Mouse (Mus musculus) monocyte, adult 2 months (primary cell): ENCODE measurements around the gene Rhox7b.
"Not testable (repeated sequence)": the region's sequence is repeated elsewhere in the genome, so short reads cannot be mapped to it uniquely, and the experiment has no call there.

ENCODE experiments used
- DNase-seq, 2 experiments: peaks; one replicate each; pipeline ENCODE4 v3.0.0; 2022; ENCODE audit warnings: low spot score in 2 of 2, low read depth in 1 of 2

The Rhox7b gene

DNA sequence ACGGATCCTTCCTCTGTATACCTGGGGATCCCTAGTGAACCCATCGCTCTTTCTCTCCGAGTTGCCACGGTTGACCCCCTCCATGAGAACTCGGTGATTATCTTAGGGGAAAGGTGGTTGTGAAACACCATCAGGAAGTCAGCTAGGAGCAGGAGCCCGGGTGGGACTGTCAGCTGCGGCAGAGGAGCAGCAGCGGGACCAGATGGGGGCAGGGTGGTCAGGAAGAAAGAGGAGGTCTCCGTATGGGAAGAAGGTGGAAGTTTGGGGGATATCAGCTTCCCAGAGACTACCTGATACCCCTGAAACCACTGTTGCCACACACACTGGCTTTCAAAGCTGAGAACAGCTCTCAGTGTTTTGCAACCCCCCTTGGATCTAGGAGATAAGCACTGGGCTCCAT is at the start of gene Rhox7b:
TSS of gene Rhox7b (minus strand) at position 101 of the 400 bp plus-strand sequence.
- not testable (repeated sequence) for DNase-seq

DNA sequence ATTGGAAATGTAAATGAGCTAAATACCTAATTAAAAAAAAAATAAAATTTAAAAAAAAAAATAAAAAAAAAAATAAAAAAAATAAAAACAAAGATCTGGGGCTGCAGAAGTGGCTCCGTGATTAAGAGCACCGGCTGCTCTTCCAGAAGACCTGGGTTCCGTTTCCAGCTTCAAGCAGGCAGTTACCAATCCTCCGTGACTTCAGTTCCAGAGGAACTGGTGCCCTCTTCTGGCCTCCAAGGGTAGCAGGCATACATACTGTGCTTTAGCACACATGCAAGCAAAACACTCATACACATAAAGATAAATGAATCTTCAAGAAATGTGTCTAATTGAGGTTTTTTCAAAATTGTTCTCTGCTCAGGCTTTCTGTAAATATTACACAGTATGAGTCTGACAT is 19.3 kb upstream of the Rhox7b start:
- no peak for DNase-seq

GRCm38 (mm10) chrX:37908581-37908980 is 11.5 kb upstream of the Rhox7b start:
- no peak for DNase-seq

DNA sequence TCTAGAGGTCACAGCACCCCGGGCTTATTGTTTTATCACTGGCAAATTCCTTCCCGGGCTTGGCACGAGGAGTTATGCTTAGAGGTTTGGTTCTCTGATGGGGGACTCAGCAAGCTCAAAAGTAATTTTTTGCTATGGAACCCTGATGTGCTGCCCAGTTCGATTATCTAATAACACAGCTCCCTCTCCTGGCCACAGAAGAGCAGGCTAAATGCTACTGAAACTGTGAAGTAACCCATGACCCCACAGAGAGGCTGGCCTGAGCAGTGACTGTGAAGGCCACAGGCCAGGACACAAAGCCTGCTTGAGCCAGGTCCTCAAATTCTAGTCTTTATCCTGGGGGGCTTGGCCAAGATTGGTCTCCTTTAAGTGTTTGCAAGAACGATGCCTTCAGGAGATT is 6.7 kb upstream of the Rhox7b start:
- DNase-seq: no peak

DNA sequence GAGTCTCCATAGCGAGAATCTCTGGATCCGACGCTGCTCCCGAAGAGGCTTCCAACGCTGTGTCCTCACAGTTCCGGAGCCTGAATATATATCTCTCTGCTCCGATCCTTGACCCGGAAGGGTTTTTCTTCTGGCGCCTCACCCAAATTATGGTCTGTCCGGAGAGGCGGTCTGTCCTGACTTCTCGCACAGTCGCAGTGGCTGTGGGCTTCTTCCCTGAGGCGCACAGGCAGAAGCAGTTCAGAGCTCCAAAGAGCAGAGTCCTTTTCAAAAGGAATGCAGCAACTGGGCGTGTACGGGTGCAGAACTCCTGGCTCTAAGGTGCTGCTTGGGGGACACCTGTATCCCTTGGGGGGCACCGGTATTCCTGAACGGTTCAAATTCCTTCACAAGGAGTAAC is 4.6 kb upstream of the Rhox7b start, which contains the start of gene Rhox9:
TSS of gene Rhox9 (minus strand) at position 101 of the 400 bp plus-strand sequence.
- DNase-seq: not testable (repeated sequence)

DNA sequence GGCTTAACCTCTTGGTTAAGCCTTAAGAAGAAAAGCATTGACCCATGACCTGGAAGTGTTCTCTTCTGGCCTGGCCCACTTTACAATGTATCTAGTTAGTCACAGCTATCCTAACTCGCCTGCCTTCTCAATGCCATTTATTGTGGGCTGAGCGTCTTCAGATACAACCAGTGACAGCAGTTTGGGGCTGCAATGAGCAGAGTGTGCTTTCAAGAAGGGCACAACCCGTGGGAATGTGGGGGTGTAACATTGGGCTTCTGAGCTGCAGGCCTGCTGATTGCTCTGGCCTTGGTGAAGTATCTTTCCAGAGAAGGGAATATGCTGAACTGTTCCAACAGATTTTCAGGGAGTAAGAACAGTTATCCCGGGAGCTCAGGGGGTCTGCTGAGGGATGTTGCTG is 18.2 kb downstream of the Rhox7b start, which contains the start of gene Rhox8:
TSS of gene Rhox8 (minus strand) at position 101 of the 400 bp plus-strand sequence.
- no peak for DNase-seq

GRCm38 (mm10) chrX:37871641-37872040 is 25.4 kb downstream of the Rhox7b start:
- DNase-seq: no peak
